Mouse (Mus musculus) kidney, adult 2 months (tissue): ENCODE results near the gene Tex33. TPM values are rescaled to one million over a fixed set of nuclear protein-coding genes. Genes with fewer than 3 reads are reported as not detected.

Experiments
- DNase-seq: peaks from one replicate; pipeline ENCODE4 v3.0.0; 2021
- H3K27ac ChIP-seq: fragments of 200-500 bp; 2 replicates; pipeline ENCODE4 v1.5.1; 2012; ENCODE audit warnings: low read depth, low read length, control low read depth, inconsistent platforms; ENCODE audit not compliant: insufficient read depth
- H3K27me3 ChIP-seq: fragments of 200-500 bp; replicated peaks from 2 replicates; pipeline ENCODE4 v1.6.1; 2012; ENCODE audit warnings: mild to moderate bottlenecking, moderate library complexity, low read length, inconsistent platforms; ENCODE audit not compliant: control insufficient read depth, insufficient read depth
- H3K36me3 ChIP-seq: fragments of 200-500 bp; 2 replicates; pipeline ENCODE4 v1.6.1; 2012; ENCODE audit warnings: mild to moderate bottlenecking, moderate library complexity, low read length, inconsistent platforms; ENCODE audit not compliant: control insufficient read depth, insufficient read depth
- H3K4me1 ChIP-seq: fragments of 200-500 bp; 2 replicates; pipeline ENCODE4 v1.6.1; 2011; ENCODE audit warnings: low read length; ENCODE audit not compliant: control insufficient read depth, insufficient read depth
- H3K4me3 ChIP-seq: fragments of 200-500 bp; 2 replicates; pipeline ENCODE4 v1.5.1; 2011; ENCODE audit warnings: mild to moderate bottlenecking, low read depth, low read length, control low read depth; ENCODE audit not compliant: insufficient read depth
- CTCF ChIP-seq: fragments of 200-500 bp; conservative IDR thresholded peaks from 2 replicates; pipeline ENCODE4 v1.5.1; 2011; ENCODE audit warnings: low read depth, mild to moderate bottlenecking, control low read depth, low read length, moderate library complexity, mixed read lengths; ENCODE audit not compliant: insufficient read depth, insufficient read length
- POLR2A ChIP-seq: fragments of 200-500 bp; IDR thresholded peaks from one replicate; pipeline ENCODE4 v1.6.1; 2011; ENCODE audit warnings: low read depth, low read length, control low read depth
- WGBS: fragments of 180-500 bp; shearing (Covaris S2); methylation state at CpG from one replicate; pipeline ENCODE4 v1.1.7; 2018; 5-methylcytosine and 5-hydroxymethylcytosine counted together
- polyA plus RNA-seq: library from polyadenylated mRNA; depleted of rRNA; stranded (reverse); fragments of >200 nt; gene quantifications from 2 replicates; pipeline ENCODE4 v1.2.3, GENCODE M21; 2012; rRNA removed

Gene Tex33
- polyA plus RNA-seq: 0.41 and 0.48 TPM in 2 replicates

GRCm38 (mm10) chr15:78395478-78395962 is at the start of gene Tex33:
Tex33 (minus strand) TSS chr15:78395912.
- Histone ChIP-seq H3K27ac (no peak within 1 kb of the TSS), H3K27me3 (no peaks in the 10 kb centered on the region), H3K4me3 (no peak within 1 kb of the TSS), H3K36me3 (no peaks in the 10 kb centered on the region), H3K4me1 (no peaks in the 10 kb centered on the region; the same call in 1 of the 2 replicates)
- DNase-seq: peak; percentile 83
- no peak for TF ChIP-seq POLR2A
- peak; percentile 27; the same call in 1 of the 2 replicates for TF ChIP-seq CTCF
- WGBS: 58% methylated on average over 8 of the region's 8 CpGs

DNA sequence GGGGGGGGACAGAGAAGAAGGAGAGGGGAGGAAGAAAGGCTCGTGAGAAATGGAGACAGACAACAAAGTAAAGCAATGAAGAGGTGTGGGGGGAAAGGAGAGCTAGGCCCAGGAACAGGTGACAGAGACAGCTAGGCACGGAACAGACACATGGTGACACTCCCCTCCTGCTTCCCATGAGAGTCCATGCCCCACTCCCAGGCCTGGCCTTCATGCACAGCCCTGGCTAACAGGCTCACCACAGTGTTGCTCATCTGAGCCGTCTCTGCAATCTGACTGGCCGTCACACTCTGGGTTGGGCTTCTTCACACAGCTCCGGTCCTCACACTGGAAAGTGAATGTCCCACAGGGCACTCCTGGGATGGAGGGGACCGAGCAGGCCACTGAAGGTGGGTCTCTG is 48.1 kb upstream of the Tex33 start:
- H3K4me3 ChIP-seq: no peak overlapping the region
- WGBS: 42% methylated on average over 6 of the region's 6 CpGs
- no peaks in the 10 kb centered on the region for H3K27me3 ChIP-seq
- no peak for DNase-seq
- H3K36me3 ChIP-seq: no peaks in the 10 kb centered on the region
- TF ChIP-seq POLR2A (no peak), CTCF (no peak)
- H3K4me1 ChIP-seq: no peaks in the 10 kb centered on the region
- no peak overlapping the region for H3K27ac ChIP-seq

GRCm38 (mm10) chr15:78442231-78442630 is 46.5 kb upstream of the Tex33 start:
- Histone ChIP-seq H3K36me3 (no peaks in the 10 kb centered on the region), H3K27ac (no peak overlapping the region), H3K4me1 (no peaks in the 10 kb centered on the region), H3K27me3 (no peaks in the 10 kb centered on the region), H3K4me3 (no peak overlapping the region)
- 91% methylated on average over 19 of the region's 19 CpGs for WGBS
- DNase-seq: no peak
- TF ChIP-seq CTCF (no peak), POLR2A (no peak)

GRCm38 (mm10) chr15:78438973-78439372 is 43.3 kb upstream of the Tex33 start:
- no peak for DNase-seq
- 83% methylated on average over 9 of the region's 9 CpGs for WGBS
- TF ChIP-seq CTCF (no peak), POLR2A (no peak)
- Histone ChIP-seq H3K4me3 (no peak overlapping the region), H3K27ac (no peak overlapping the region), H3K4me1 (no peaks in the 10 kb centered on the region), H3K36me3 (no peaks in the 10 kb centered on the region), H3K27me3 (no peaks in the 10 kb centered on the region)

DNA sequence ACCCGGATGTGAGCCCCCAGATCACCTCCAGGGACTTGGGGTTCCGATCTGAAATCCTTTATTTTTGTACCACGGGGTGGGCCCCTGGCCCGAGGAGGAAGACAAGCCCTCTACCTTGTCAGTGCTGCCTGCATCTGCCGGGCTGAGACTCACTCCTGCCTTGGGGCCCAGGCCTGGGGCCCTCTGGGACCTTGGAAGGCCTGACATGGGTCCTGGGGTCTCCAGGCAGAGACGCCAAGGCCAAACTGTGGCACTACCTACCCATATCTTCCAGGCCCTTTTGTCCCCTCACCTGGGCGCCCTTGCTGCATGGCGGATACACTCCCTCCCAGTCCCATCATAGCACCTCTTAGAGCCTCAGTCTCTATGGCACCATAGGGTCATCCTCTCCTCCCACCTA is 42.8 kb upstream of the Tex33 start:
- Histone ChIP-seq H3K4me3 (no peak overlapping the region), H3K36me3 (no peaks in the 10 kb centered on the region), H3K4me1 (no peaks in the 10 kb centered on the region), H3K27me3 (no peaks in the 10 kb centered on the region), H3K27ac (no peak overlapping the region)
- TF ChIP-seq CTCF: no peak
- TF ChIP-seq POLR2A: no peak
- no peak for DNase-seq
- WGBS: 69% methylated on average over 8 of the region's 8 CpGs

DNA sequence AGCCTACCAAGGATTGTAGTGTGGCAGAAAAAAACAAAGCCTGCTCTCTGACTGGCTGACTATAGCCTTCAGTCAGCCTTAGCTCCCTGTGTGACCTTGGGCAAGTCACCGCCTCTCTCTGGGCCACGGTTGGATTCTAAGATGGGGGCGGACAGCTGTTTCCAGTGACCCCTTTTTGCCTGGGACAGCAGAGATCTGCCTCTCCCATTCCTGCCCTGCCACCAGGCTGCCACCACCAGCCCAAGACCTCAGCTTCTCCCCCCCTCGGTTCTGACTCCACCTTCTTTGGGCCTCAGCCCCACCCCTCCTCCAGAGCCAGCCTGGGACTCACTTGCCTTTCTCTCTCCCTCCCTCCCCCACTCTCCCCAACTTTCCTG is 42.3 kb upstream of the Tex33 start:
- no peak for DNase-seq
- no peak overlapping the region for H3K27ac ChIP-seq
- 69% methylated on average over 4 of the region's 4 CpGs for WGBS

DNA sequence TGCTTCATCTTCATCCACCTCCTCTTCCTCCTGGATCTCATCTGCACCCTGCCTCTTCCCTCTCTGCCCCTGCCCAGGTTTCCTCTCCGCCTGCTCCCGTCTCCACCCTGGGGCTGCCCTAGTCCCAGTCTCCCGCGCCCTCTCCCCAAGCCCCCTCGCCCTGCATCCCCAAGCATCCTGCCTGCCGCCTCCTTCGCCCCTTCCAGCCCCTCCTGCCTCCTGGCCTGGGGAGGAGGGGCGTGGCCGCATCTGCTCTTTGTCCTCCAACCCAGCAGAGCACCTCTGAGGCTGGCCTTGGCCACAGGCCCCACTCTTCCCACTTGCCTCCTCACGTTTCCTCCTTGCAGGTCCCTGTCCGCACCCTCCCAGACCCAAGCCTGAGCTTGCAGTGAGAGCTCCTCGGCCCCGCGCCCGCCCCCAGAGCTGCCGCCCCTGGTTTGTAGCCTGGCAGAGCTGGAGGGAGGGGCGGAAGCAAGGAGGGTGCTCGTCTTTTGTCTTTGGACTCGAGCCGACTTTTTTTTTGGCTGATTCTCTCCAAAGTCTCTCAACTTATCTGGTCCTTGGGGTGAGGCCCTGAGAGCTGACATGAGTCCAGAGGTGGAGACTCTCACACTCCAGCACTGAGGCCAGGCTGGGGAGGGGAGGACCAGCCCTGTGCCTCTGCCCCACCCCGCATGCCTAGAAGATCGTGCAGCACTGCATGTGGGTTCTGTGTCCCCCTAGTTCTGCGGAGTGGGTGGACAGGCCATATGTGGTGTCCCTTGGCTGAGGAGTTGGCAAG is 41.7 kb upstream of the Tex33 start:
- Histone ChIP-seq H3K27ac (no peak overlapping the region), H3K4me1 (no peaks in the 10 kb centered on the region), H3K4me3 (no peak overlapping the region), H3K27me3 (no peaks in the 10 kb centered on the region), H3K36me3 (no peaks in the 10 kb centered on the region)
- TF ChIP-seq CTCF (no peak), POLR2A (no peak)
- WGBS: 45% methylated on average over 23 of the region's 23 CpGs
- DNase-seq: peak; percentile 44

More for the DNA sequence above, 42.3 kb upstream of the Tex33 start:
- H3K36me3 ChIP-seq: no peaks in the 10 kb centered on the region
- H3K4me3 ChIP-seq: no peak overlapping the region
- H3K27me3 ChIP-seq: no peaks in the 10 kb centered on the region
- H3K4me1 ChIP-seq: no peaks in the 10 kb centered on the region
- TF ChIP-seq POLR2A (no peak), CTCF (no peak)
